Comparison of ENCODE assay signal across 19 mouse cellular contexts in genomic region chr3:86030566-86030965, GRCm38 (mm10). TPM values are rescaled to one million over a fixed set of nuclear protein-coding genes. Genes with fewer than 3 reads are reported as not detected.
DNase-seq lines count a peak whose midpoint lies in the region; ATAC-seq and TF ChIP-seq lines count a peak whose summit lies in the region.
"Had no signal": no experiment of that assay in that cellular context is flagged by ENCODE, and none has a peak within 500 bp of the region (broad histone marks: within the 10 kb centered on the region; RNA-seq: fewer than 3 reads in every experiment).

No protein-coding gene starts in this region.

- H3K4me3 ChIP-seq in heart, adult 2 months: no peak overlapping the region
- no peak overlapping the region for H3K4me3 ChIP-seq in midbrain, postnatal 0 days (ENCODE audit: low read depth, low read length)
- H3K4me3 ChIP-seq in midbrain, embryonic 15.5 days: no peak overlapping the region
- H3K4me3 ChIP-seq in limb, embryonic 14.5 days (replicated peaks; ENCODE audit: low read length): no peak overlapping the region
- H3K4me3 ChIP-seq: erythroblast, embryonic 14.5 days; intestine, embryonic 15.5 days; liver, embryonic 13.5 days; neural tube, embryonic 15.5 days had no signal

- DNase-seq in adrenal gland, postnatal 14 days: peak; percentile 13
- no peak for DNase-seq in adrenal gland, adult 2 months
- peak; percentile 35 for DNase-seq in heart, postnatal 4 days
- DNase-seq in heart, adult 2 months: no peak
- DNase-seq in midbrain, postnatal 0 days (ENCODE audit: low spot score): peak; percentile 26
- DNase-seq in limb, embryonic 14.5 days (ENCODE audit: low spot score): peak; percentile 53
- no peak for DNase-seq in B cell, adult 2 months
- DNase-seq: gastrocnemius, postnatal 36 days; liver, embryonic 13.5 days; right cerebral cortex, adult 18-20 months; thymus, adult 18-20 months had no signal

- H3K79me2 ChIP-seq in heart, adult 2 months (replicated peaks; ENCODE audit: control insufficient read depth, insufficient read depth, low read length): no peaks in the 10 kb centered on the region

- WGBS in heart, adult 2 months: 56% methylated on average over 4 of the region's 4 CpGs
- WGBS in midbrain, postnatal 0 days: 74% methylated on average over 4 of the region's 4 CpGs
- 80% methylated on average over 4 of the region's 4 CpGs for WGBS in midbrain, embryonic 15.5 days
- 47% methylated on average over 4 of the region's 4 CpGs for WGBS in limb, embryonic 14.5 days

- no peak overlapping the region for H3K27ac ChIP-seq in heart, adult 2 months
- H3K27ac ChIP-seq in midbrain, postnatal 0 days (ENCODE audit: low read depth, low read length): no peak overlapping the region
- no peak overlapping the region for H3K27ac ChIP-seq in midbrain, embryonic 15.5 days
- no peak overlapping the region for H3K27ac ChIP-seq in limb, embryonic 14.5 days (replicated peaks; ENCODE audit: low read depth, low read length)
- H3K27ac ChIP-seq: intestine, embryonic 15.5 days; liver, embryonic 13.5 days; neural tube, embryonic 15.5 days had no signal

- no peak for ATAC-seq in midbrain, postnatal 0 days (ENCODE audit: low FRiP score)
- no peak for ATAC-seq in midbrain, embryonic 15.5 days (replicated peaks)
- no peak for ATAC-seq in limb, embryonic 14.5 days (ENCODE audit: low FRiP score, low read depth)
- ATAC-seq: intestine, embryonic 15.5 days had no signal

- H3K9ac ChIP-seq in heart, adult 2 months (ENCODE audit: low read depth, low read length): no peak overlapping the region
- H3K9ac ChIP-seq in midbrain, postnatal 0 days (replicated peaks; ENCODE audit: low read length, poor library complexity, severe bottlenecking): no peak overlapping the region
- H3K9ac ChIP-seq in midbrain, embryonic 15.5 days: no peak overlapping the region
- no peak overlapping the region for H3K9ac ChIP-seq in limb, embryonic 14.5 days (ENCODE audit: low read depth, low read length, severe bottlenecking)
- H3K9ac ChIP-seq: intestine, embryonic 15.5 days; liver, embryonic 13.5 days; neural tube, embryonic 15.5 days had no signal

- intact Hi-C loops in heart, adult 2 months (cut with DNase I): no loop called here

- TF ChIP-seq POLR2A in heart, adult 2 months (IDR thresholded peaks at IDR 0.05; ENCODE audit: insufficient read depth, low read depth, low read length): no peak
- no peak for TF ChIP-seq POLR2A in limb, embryonic 14.5 days (IDR thresholded peaks at IDR 0.05; ENCODE audit: borderline replicate concordance, extremely low read depth, insufficient read depth, insufficient read length)

- H3K36me3 ChIP-seq in heart, adult 2 months (ENCODE audit: control insufficient read depth, insufficient read depth, low read length): no peaks in the 10 kb centered on the region
- no peaks in the 10 kb centered on the region for H3K36me3 ChIP-seq in midbrain, postnatal 0 days (ENCODE audit: insufficient read depth, low read length)
- H3K36me3 ChIP-seq in midbrain, embryonic 15.5 days (replicated peaks): no peaks in the 10 kb centered on the region
- no peaks in the 10 kb centered on the region for H3K36me3 ChIP-seq in limb, embryonic 14.5 days (ENCODE audit: control insufficient read depth, insufficient read depth, low read length)
- H3K36me3 ChIP-seq: intestine, embryonic 15.5 days; liver, embryonic 13.5 days; neural tube, embryonic 15.5 days had no signal

- TF ChIP-seq EP300 in heart, adult 2 months (IDR thresholded peaks at IDR 0.05; ENCODE audit: insufficient read depth, low read depth, low read length): no peak

- H3K4me1 ChIP-seq in heart, adult 2 months (ENCODE audit: control insufficient read depth, insufficient read depth, low read length): no peaks in the 10 kb centered on the region
- no peaks in the 10 kb centered on the region for H3K4me1 ChIP-seq in midbrain, postnatal 0 days (ENCODE audit: insufficient read depth, low read length)
- H3K4me1 ChIP-seq in midbrain, embryonic 15.5 days: no peaks in the 10 kb centered on the region
- H3K4me1 ChIP-seq in limb, embryonic 14.5 days (ENCODE audit: control insufficient read depth, insufficient read depth, low read length): no peaks in the 10 kb centered on the region
- H3K4me1 ChIP-seq: intestine, embryonic 15.5 days had no signal

- no peaks in the 10 kb centered on the region for H3K9me3 ChIP-seq in midbrain, postnatal 0 days (ENCODE audit: low read length)
- no peaks in the 10 kb centered on the region for H3K9me3 ChIP-seq in midbrain, embryonic 15.5 days
- H3K9me3 ChIP-seq in limb, embryonic 14.5 days (ENCODE audit: control insufficient read depth, low read length): no peaks in the 10 kb centered on the region
- H3K9me3 ChIP-seq: intestine, embryonic 15.5 days; liver, embryonic 13.5 days; neural tube, embryonic 15.5 days had no signal

- H3K4me2 ChIP-seq in midbrain, postnatal 0 days (ENCODE audit: low read depth, low read length, poor library complexity, severe bottlenecking): no peak overlapping the region
- H3K4me2 ChIP-seq in midbrain, embryonic 15.5 days: no peak overlapping the region
- no peak overlapping the region for H3K4me2 ChIP-seq in limb, embryonic 14.5 days (replicated peaks; ENCODE audit: low read depth, low read length, severe bottlenecking)
- H3K4me2 ChIP-seq: intestine, embryonic 15.5 days; liver, embryonic 13.5 days; neural tube, embryonic 15.5 days had no signal

- TF ChIP-seq CTCF in heart, adult 2 months (IDR thresholded peaks at IDR 0.05): no peak
- no peak for TF ChIP-seq CTCF in midbrain, postnatal 0 days (IDR thresholded peaks at IDR 0.05)

- no peaks in the 10 kb centered on the region for H3K27me3 ChIP-seq in heart, adult 2 months (ENCODE audit: control insufficient read depth, insufficient read depth, low read length)
- no peaks in the 10 kb centered on the region for H3K27me3 ChIP-seq in midbrain, postnatal 0 days (ENCODE audit: insufficient read depth, low read length)
- H3K27me3 ChIP-seq in midbrain, embryonic 15.5 days (replicated peaks): no peaks in the 10 kb centered on the region
- H3K27me3 ChIP-seq in limb, embryonic 14.5 days (ENCODE audit: control insufficient read depth, insufficient read depth, low read length): no peaks in the 10 kb centered on the region
- H3K27me3 ChIP-seq: intestine, embryonic 15.5 days; liver, embryonic 13.5 days; neural tube, embryonic 15.5 days had no signal

RNA-seq across cellular contexts. Expression of gene Prss48, which starts 28.3 kb away (rescaled TPM):
- total RNA-seq in adrenal gland, postnatal 14 days (2021): not detected in 2 replicates
- total RNA-seq in adrenal gland, adult 2 months (2021): not detected
- not detected in 2 replicates for polyA plus RNA-seq in adrenal gland, adult 2 months (2012; rRNA removed)
- total RNA-seq in heart, postnatal 4 days (2021): not detected
- not detected for total RNA-seq in heart, adult 2 months (2021)
- polyA plus RNA-seq in heart, adult 2 months (2012; rRNA removed): not detected in 2 replicates
- not detected in 2 replicates for total RNA-seq in midbrain, postnatal 0 days (2014; rRNA removed)
- not detected in 2 replicates for polyA plus RNA-seq in midbrain, postnatal 0 days (2015; fragmentation: Nextera tagmentation; extraction: Ambion mirVana)
- not detected in 2 replicates for polyA plus RNA-seq in midbrain, embryonic 15.5 days (2015; fragmentation: Nextera tagmentation; extraction: Ambion mirVana)
- polyA plus RNA-seq in limb, embryonic 14.5 days (2012; rRNA removed): not detected in 2 replicates
- polyA plus RNA-seq in limb, embryonic 14.5 days (2014; fragmentation: Nextera tagmentation; extraction: Ambion mirVana): not detected in 2 replicates
- total RNA-seq: gastrocnemius, postnatal 36 days; left cerebral cortex, adult 8-10 months; monocyte, adult 5-6 weeks had no signal
- polyA plus RNA-seq: erythroblast, embryonic 14.5 days; heart, postnatal 0 days; large intestine, adult 2 months; liver, embryonic 13.5 days; neural tube, embryonic 15.5 days had no signal

RNA-seq across cellular contexts. Expression of gene Sh3d19, which starts 59.7 kb away (rescaled TPM):
- 22.4 and 24.2 TPM in 2 replicates for total RNA-seq in adrenal gland, postnatal 14 days (2021)
- total RNA-seq in adrenal gland, adult 2 months (2021): 10 to 100 TPM; 14.5 to 26.8 TPM
- 19.1 and 20.4 TPM in 2 replicates for polyA plus RNA-seq in adrenal gland, adult 2 months (2012; rRNA removed)
- total RNA-seq in heart, postnatal 4 days (2021): 10 to 100 TPM; 21.4 to 21.5 TPM
- 10 to 100 TPM; 19.5 to 22.2 TPM for total RNA-seq in heart, adult 2 months (2021)
- 13.5 and 19.3 TPM in 2 replicates for polyA plus RNA-seq in heart, adult 2 months (2012; rRNA removed)
- 25.1 and 32.0 TPM in 2 replicates for total RNA-seq in midbrain, postnatal 0 days (2014; rRNA removed)
- 13.5 and 13.8 TPM in 2 replicates for polyA plus RNA-seq in midbrain, postnatal 0 days (2015; fragmentation: Nextera tagmentation; extraction: Ambion mirVana)
- polyA plus RNA-seq in midbrain, embryonic 15.5 days (2015; fragmentation: Nextera tagmentation; extraction: Ambion mirVana): 15.4 and 15.6 TPM in 2 replicates
- 33.8 and 36.5 TPM in 2 replicates for polyA plus RNA-seq in limb, embryonic 14.5 days (2012; rRNA removed)
- 29.2 and 32.1 TPM in 2 replicates for polyA plus RNA-seq in limb, embryonic 14.5 days (2014; fragmentation: Nextera tagmentation; extraction: Ambion mirVana)

Comparison
In these comparisons a context has a peak if more than half of its experiments do, and no peak if none do; other contexts are left out.
1. DNase-seq: peak in adrenal gland, postnatal 14 days (single experiment), heart, postnatal 4 days (single experiment), midbrain, postnatal 0 days (single experiment) and limb, embryonic 14.5 days (single experiment); none in adrenal gland, adult 2 months (single experiment), heart, adult 2 months (0 of 2) and B cell, adult 2 months (0 of 2).